Mouse (Mus musculus): ENCODE results near the gene Foxred1.

The Foxred1 gene

GRCm38 (mm10) chr9:35192983-35193542 is 17.8 kb downstream of the Foxred1 start:
- no peak for ATAC-seq (ENCODE audit: low TSS enrichment)

- ATAC-seq (ENCODE audit: low TSS enrichment) = peak; percentile 76
Observed at GRCm38 (mm10) chr9:35188700-35189099, 22.2 kb downstream of the Foxred1 start.

- ATAC-seq (ENCODE audit: low TSS enrichment) = no peak
Observed at GRCm38 (mm10) chr9:35187351-35187903, 23.4 kb downstream of the Foxred1 start.

DNA sequence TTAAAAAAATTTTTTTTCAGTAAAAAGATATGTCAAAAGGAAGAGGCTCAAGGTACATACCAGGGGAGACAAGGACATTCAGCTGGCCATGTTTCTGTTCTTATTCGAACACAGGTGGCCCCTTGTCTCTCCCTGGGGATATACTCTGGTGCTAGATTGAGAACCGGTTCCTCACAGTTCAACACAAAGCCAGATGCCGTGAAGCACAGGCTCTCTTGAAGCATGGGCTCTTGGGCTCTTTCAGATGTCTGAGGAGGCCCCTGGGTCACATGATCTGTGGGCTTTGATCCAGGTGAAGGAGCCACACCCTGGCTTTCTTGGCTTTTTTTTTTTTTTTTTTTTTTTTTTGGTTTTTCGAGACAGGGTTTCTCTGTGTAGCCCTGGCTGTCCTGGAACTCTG is 24.4 kb downstream of the Foxred1 start:
- no peak for ATAC-seq (ENCODE audit: low TSS enrichment)

- ATAC-seq (ENCODE audit: low TSS enrichment) = no peak
Observed at GRCm38 (mm10) chr9:35183359-35183758, 27.5 kb downstream of the Foxred1 start.

DNA sequence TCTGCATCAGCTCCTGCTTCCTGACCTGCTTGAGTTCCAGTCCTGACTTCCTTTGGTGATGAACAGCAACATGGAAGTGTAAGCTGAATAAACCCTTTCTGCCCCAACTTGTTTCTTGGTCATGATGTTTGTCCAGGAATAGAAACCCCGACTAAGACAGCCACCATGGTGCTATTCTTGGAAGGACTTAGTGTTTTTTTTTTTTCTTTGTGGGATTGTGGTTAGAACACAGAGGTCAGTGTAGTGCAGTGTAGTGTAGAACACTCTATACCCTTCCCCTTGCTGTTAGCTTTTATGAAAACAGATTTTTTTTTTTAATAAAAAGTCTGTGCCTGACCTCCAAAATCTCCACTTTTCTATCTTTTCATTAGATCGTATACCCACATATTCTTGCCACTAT is 28.0 kb downstream of the Foxred1 start:
- ATAC-seq (ENCODE audit: low TSS enrichment) = no peak

DNA sequence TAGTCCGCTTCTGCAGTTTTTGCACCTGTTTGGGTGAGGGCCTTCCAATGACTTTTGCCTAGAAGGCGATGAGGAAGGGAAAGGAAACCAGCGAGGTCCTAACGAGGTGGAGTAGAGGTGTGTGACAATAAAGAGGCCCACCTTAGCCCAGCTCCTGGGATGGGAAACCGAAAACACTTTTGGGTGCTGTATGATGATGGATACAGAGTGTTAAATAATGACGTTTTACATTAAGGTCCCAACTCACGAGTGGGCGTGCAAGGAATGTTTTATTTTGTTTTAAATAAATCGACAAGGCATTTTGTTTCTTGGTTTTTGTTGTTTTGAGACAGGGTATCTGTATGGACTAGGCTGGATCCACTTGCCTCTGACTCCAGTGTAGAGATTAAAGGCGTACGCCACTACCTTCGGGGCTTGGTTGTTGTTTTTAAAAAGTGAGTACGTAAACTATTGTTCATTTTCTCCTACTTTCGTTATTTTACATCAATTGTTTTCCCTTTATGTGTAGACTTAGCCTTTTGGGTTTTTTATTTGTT is 34.7 kb downstream of the Foxred1 start:
- peak; percentile 8; the same call in 1 of the 2 replicates for ATAC-seq (ENCODE audit: low TSS enrichment)

GRCm38 (mm10) chr9:35175251-35176123 is 35.4 kb downstream of the Foxred1 start, which contains the start of gene Dcps:
Gene Dcps, minus strand, starts transcription at chr9:35176061.
- ATAC-seq (ENCODE audit: low TSS enrichment) = peak; percentile 94

DNA sequence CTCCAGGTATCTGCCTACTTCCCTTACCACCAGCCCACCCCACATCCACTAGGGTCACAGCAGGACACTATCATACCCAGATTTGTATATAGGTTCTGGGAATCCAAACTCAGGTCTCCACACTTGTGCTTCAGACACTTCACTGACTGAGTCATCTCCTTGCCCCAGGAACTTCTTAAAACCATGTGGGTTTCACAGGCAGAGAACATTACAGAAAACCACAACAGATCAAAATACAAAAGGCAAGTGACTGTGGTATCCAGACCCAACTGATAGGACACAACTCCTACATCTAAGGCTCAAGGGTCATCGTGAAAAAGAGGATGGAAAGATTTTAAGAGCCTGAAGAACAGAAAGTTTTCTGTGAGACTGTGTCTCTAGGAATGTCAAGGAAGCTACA is 37.5 kb downstream of the Foxred1 start:
- no peak for ATAC-seq (ENCODE audit: low TSS enrichment)

- peak; percentile 62 for ATAC-seq (ENCODE audit: low TSS enrichment)
Observed at GRCm38 (mm10) chr9:35170071-35170470, 40.8 kb downstream of the Foxred1 start.

DNA sequence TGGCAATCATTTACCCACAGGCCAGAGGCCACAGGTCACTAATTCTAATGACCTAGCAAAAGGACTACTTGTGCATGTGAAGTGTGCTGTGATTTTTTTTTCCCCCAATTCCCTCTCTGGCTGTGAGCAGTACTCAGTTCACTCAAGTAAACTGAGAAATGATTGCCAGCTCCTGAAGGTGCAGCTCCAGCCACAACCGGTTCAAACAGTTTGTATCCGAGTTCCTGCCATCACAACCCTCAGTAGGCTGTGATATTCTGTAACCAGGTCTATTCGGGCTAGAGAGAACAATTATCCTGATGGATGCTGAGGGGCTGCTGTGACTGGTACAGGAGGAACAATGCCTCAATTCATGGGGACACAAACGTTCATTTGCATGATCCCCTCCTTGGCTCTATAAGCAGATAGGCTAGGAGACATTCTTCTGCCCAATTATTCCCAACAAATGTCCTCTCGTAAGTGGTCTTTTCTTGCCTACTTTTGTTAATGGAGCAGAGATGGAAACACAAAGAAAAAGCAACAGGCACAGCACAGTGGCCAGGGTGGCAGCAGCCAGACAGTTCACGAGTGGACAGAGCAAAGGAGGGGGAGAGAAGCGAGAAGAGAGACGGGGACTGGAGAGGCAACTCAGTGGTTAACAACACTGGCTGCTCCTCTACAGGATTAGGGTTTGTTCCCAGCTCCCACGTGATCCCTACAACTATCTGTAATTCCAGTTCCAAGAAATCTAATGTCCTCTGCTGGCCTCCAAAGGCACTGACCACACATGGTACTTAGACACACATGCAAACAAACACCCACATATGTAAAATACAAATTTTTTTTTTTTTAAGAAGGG is 43.8 kb downstream of the Foxred1 start:
- peak; percentile 17; the same call in 1 of the 2 replicates for ATAC-seq (ENCODE audit: low TSS enrichment)

- peak; percentile 75 for ATAC-seq (ENCODE audit: low TSS enrichment)
Observed at GRCm38 (mm10) chr9:35166144-35166797, 44.6 kb downstream of the Foxred1 start.

- no peak for ATAC-seq (ENCODE audit: low TSS enrichment)
Observed at GRCm38 (mm10) chr9:35164142-35164874, 46.5 kb downstream of the Foxred1 start.

GRCm38 (mm10) chr9:35163011-35163690 is 47.7 kb downstream of the Foxred1 start:
- no peak for ATAC-seq (ENCODE audit: low TSS enrichment)

- ATAC-seq (ENCODE audit: low TSS enrichment) = no peak
Observed at GRCm38 (mm10) chr9:35161721-35162120, 49.1 kb downstream of the Foxred1 start.

- ATAC-seq (ENCODE audit: low TSS enrichment) = no peak
Observed at GRCm38 (mm10) chr9:35160662-35161061, 50.2 kb downstream of the Foxred1 start.

DNA sequence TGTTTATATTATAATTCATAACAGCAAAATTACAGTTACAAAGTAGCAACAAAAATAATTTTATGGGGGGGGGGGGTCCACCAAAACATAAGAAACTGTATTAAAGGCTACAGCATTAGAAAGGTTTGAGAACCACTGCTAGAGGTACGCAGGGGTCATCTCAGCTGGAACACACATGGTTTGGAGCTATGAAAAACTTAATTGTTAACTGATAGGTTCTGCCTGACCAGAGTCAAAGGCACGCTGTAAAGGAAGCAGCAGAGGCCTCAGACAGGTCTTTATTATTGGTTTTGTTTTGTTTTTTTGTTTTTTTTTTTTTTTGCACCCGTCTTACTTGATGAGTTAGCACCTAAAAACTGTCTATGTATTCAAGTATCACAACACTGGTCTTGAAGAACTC is 52.4 kb downstream of the Foxred1 start:
- ATAC-seq (ENCODE audit: low TSS enrichment) = no peak

DNA sequence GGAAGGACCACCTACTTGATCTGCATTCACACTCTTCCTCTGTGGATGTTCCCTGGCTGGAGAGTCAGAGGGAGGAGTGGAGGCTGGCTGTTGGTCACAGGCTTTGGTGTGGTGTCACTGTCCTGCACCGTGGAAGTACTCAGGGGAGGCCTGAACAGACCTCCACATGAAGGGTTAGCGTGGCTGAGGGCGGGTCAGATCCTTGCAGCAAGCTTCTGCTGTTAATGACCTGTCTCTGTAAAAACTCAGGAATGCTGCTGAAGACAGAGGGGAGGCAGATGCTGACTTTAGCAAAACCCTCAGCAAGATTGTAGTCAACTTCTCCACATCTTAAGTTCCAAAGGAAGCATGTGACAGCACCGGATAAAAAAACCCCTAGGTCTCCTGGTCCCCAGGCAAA is 54.0 kb downstream of the Foxred1 start:
- ATAC-seq (ENCODE audit: low TSS enrichment) = no peak

- ATAC-seq (ENCODE audit: low TSS enrichment) = peak; percentile 93
Observed at GRCm38 (mm10) chr9:35156002-35156710, 54.7 kb downstream of the Foxred1 start.
